Mouse (Mus musculus) lung, postnatal 0 days (tissue): Measurements from ENCODE around the gene Klhl9.
A peak's percentile ranks its signal among the peaks of the same experiment; 100 is the strongest.
"Not testable (repeated sequence)": the region's sequence is repeated elsewhere in the genome, so short reads cannot be mapped to it uniquely, and the experiment has no call there.

Experiments used
- CTCF ChIP-seq: IDR thresholded peaks from 2 replicates; pipeline ENCODE4 v1.5.1; 2016; ENCODE audit warnings: antibody characterized with exemption, mild to moderate bottlenecking
- EP300 ChIP-seq: IDR thresholded peaks from 2 replicates; pipeline ENCODE4 v1.6.1; 2016; ENCODE audit warnings: antibody characterized with exemption, mild to moderate bottlenecking, control low read depth

GRCm38 (mm10) chr4:88754818-88755340 lies 32.6 kb upstream of the Klhl9 start, which contains the start of gene Gm13271:
- peak; percentile 23; the same call in 1 of the 2 replicates for TF ChIP-seq CTCF
- not testable (repeated sequence) for TF ChIP-seq EP300
